Mouse (Mus musculus) cortical plate, adult 2 months (tissue): ENCODE measurements around the gene Nudt2.

ENCODE experiments used
- CTCF ChIP-seq: fragments of 200-500 bp; IDR thresholded peaks from 2 replicates; pipeline ENCODE4 v1.5.1; 2011; ENCODE audit warnings: mild to moderate bottlenecking, control low read depth, low read length; ENCODE audit not compliant: insufficient read depth; ENCODE audit errors: extremely low read depth
- POLR2A ChIP-seq: fragments of 200-500 bp; IDR thresholded peaks from 2 replicates; pipeline ENCODE4 v1.6.1; 2011; ENCODE audit warnings: mild to moderate bottlenecking, low read length, control low read depth; ENCODE audit not compliant: insufficient read depth; ENCODE audit errors: extremely low read depth

GRCm38 (mm10) chr4:41471384-41471689 is 6.4 kb downstream of the Nudt2 start:
- TF ChIP-seq POLR2A (no peak), CTCF (no peak)
